Mouse (Mus musculus) neural tube, embryonic 14.5 days (tissue): Measurements from ENCODE around the gene Ccdc173. TPM values are rescaled to one million over a fixed set of nuclear protein-coding genes. Genes with fewer than 3 reads are reported as not detected.

Experiments
- ATAC-seq: fragments of 200-750 bp; cut with Nextera tagmentation; 2 replicates; pipeline ENCODE4 v1.8.0; 2017; ENCODE audit warnings: low read depth, mild to moderate bottlenecking, moderate TSS enrichment, moderate library complexity
- H3K27ac ChIP-seq: fragments of 300-500 bp; sonication (generic); 2 replicates; pipeline ENCODE4 v1.5.1; 2014; ENCODE audit warnings: low read depth, mild to moderate bottlenecking, control low read depth, low read length, moderate library complexity, mixed read lengths
- H3K27me3 ChIP-seq: fragments of 300-500 bp; sonication (generic); 2 replicates; pipeline ENCODE4 v1.6.1; 2014; ENCODE audit warnings: low read length; ENCODE audit not compliant: control insufficient read depth, insufficient read depth
- H3K36me3 ChIP-seq: fragments of 300-500 bp; sonication (generic); 2 replicates; pipeline ENCODE4 v1.6.1; 2014; ENCODE audit warnings: low read length, mixed read lengths; ENCODE audit not compliant: control insufficient read depth, insufficient read depth
- H3K4me1 ChIP-seq: fragments of 300-500 bp; sonication (generic); 2 replicates; pipeline ENCODE4 v1.6.1; 2014; ENCODE audit warnings: low read length; ENCODE audit not compliant: control insufficient read depth, insufficient read depth
- H3K4me2 ChIP-seq: fragments of 300-500 bp; sonication (generic); 2 replicates; pipeline ENCODE4 v1.6.1; 2014; ENCODE audit warnings: mild to moderate bottlenecking, low read depth, low read length, control low read depth
- H3K4me3 ChIP-seq: fragments of 300-500 bp; sonication (generic); 2 replicates; pipeline ENCODE4 v1.5.1; 2014; ENCODE audit warnings: low read depth, low read length, control low read depth, mixed read lengths
- H3K9ac ChIP-seq: fragments of 300-500 bp; sonication (generic); replicated peaks from 2 replicates; pipeline ENCODE4 v1.6.1; 2014; ENCODE audit warnings: low read depth, mild to moderate bottlenecking, control low read depth, low read length, mixed read lengths
- H3K9me3 ChIP-seq: fragments of 300-500 bp; sonication (generic); 2 replicates; pipeline ENCODE4 v1.6.1; 2016; ENCODE audit warnings: low read length; ENCODE audit not compliant: control insufficient read depth
- WGBS: fragments of 180-500 bp; shearing (Covaris S2); extraction: QIAGEN DNeasy Blood & Tissue Kit; methylation state at CpG from one replicate; pipeline ENCODE4 v1.1.7; 2014; 5-methylcytosine and 5-hydroxymethylcytosine counted together
- polyA plus RNA-seq: library from polyadenylated mRNA; unstranded; fragments of >200 nt; fragmentation: Nextera tagmentation; extraction: Ambion mirVana; gene quantifications from 2 replicates; pipeline ENCODE4 v1.2.1, GENCODE M21; 2014

Ccdc173 gene
- polyA plus RNA-seq, 1 experiment from 2014 or later: 3.3 TPM

DNA sequence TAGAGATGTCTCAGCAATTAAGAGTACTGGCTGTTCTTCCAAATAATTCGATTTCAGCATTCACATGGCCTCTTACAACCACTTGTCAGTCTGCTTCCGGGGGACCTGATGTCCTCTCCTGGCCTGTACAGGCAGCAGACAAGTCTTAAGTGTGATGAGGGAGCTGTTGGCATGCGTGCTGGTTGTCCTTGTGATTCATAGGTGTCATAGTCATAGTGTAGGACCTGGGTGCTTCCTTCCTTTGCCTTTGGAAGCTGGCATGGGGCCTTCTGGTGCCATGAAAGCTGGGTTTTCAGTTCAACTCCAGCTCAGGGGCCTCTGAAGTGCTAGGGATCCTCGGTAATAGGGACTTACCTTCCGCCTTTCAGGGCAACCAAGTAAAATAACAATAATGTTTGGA, 75.2 kb downstream of the Ccdc173 start:
- Histone ChIP-seq H3K27me3 (no peaks in the 10 kb centered on the region), H3K4me2 (no peak overlapping the region), H3K9me3 (no peaks in the 10 kb centered on the region), H3K4me1 (peaks cover 4% of the 10 kb centered on the region; the same call in 1 of the 2 replicates), H3K4me3 (no peak overlapping the region), H3K27ac (no peak overlapping the region), H3K36me3 (no peaks in the 10 kb centered on the region), H3K9ac (no peak overlapping the region)
- no peak for ATAC-seq
- WGBS: 83% methylated on average over 5 of the region's 5 CpGs

DNA sequence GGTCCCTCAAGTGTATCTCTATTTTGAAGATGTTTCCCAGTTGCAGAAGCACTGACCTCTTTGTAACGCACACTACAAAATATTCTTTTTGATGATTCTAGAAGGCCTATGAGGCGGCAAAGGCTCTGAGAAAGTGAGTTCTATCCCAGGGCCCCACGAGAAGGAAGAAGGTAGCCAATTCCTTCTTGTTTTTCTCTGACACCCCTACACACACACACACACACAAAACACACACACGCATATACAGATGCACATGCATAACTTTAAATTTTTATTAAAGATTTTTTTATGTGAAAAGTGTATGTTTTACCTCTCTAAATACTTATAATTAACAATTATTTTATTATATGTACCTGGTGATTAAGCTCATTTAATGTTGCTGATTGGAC, 75.8 kb downstream of the Ccdc173 start:
- WGBS: 32% methylated on average over 4 of the region's 4 CpGs
- no peak overlapping the region for H3K9ac ChIP-seq
- ATAC-seq: no peak; the same call in 1 of the 2 replicates

DNA sequence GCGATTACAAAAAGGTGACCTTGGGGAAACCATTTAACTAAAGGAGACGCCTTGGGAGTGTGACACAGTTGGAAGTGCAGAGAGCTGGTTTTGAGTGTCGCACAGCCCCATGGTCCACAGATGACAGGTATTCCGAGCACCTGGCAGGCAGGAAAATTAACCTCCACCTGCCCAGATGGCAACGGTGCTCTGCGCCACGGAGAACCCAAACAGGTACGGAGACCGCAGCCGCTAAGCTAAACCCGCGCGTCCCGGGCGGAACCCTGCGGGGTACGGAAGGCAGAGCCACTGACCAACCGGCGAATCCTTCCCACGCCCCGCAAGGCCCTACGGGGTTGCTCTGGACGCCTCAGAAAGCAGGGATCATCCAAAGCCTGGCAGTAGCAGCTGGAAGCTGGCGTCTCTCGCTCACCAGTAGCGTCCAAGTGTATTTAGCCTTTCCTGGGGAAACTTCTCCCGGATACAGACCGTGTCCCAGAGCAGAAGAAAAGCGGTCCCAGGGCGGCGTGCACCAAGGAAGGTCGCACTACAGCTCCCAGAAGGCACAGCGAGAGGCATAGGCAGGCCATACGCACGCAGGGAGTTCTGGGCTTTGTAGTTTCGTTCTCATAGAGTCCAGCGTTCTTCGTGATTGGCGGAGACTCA, 76.3 kb downstream of the Ccdc173 start, which contains the start of gene Fastkd1:
Gene Fastkd1 (minus strand): TSS at position 536 of the 645 bp plus-strand sequence.
- H3K4me2 ChIP-seq: peak within 1 kb of the TSS; percentile 66
- peak; percentile 99 for ATAC-seq
- H3K9ac ChIP-seq: peak within 1 kb of the TSS; percentile 55
- peak within 1 kb of the TSS; percentile 60 for H3K4me3 ChIP-seq
- no peaks in the 10 kb centered on the region; the same call in 1 of the 2 replicates for H3K36me3 ChIP-seq
- H3K4me1 ChIP-seq: peaks cover 4% of the 10 kb centered on the region; the same call in 1 of the 2 replicates
- no peaks in the 10 kb centered on the region for H3K9me3 ChIP-seq
- 0 out of 2 replicates have a peak within 1 kb of the TSS, but pooled peaks have one; percentile 2 for H3K27ac ChIP-seq
- WGBS: 0% methylated on average over 39 of the region's 39 CpGs
- H3K27me3 ChIP-seq: no peaks in the 10 kb centered on the region

More for the DNA sequence above, 75.8 kb downstream of the Ccdc173 start:
- H3K4me3 ChIP-seq: peak overlapping the region; percentile 60
- no peaks in the 10 kb centered on the region for H3K36me3 ChIP-seq
- H3K27me3 ChIP-seq: no peaks in the 10 kb centered on the region
- peak overlapping the region; percentile 66; the same call in 1 of the 2 replicates for H3K4me2 ChIP-seq
- no peaks in the 10 kb centered on the region for H3K9me3 ChIP-seq
- no peak overlapping the region for H3K27ac ChIP-seq
- peaks cover 4% of the 10 kb centered on the region; the same call in 1 of the 2 replicates for H3K4me1 ChIP-seq

DNA sequence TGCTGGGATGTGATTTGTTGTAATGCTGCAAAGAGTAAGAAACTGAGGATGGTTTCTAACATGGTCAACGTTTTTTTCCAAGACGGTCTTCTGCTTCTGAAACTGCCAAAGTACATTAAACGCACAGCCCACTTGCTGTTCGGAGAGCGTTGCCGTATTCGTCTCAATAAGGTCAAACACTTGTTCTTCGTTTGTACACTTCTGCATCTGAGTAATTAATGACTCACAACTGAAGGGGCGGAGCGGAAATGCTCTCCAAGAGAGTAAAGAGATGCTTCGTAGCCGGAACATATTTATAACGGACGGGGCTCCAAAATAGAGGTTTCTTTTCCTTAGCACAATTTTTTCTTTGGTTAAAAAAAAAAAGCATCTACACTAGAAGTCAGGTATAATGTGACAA, 77.2 kb downstream of the Ccdc173 start:
- Histone ChIP-seq H3K36me3 (no peaks in the 10 kb centered on the region; the same call in 1 of the 2 replicates), H3K4me3 (no peak overlapping the region; the same call in 1 of the 2 replicates), H3K4me2 (no peak overlapping the region), H3K9me3 (no peaks in the 10 kb centered on the region), H3K27me3 (no peaks in the 10 kb centered on the region), H3K4me1 (peaks cover 4% of the 10 kb centered on the region; the same call in 1 of the 2 replicates), H3K9ac (no peak overlapping the region), H3K27ac (no peak overlapping the region)
- 89% methylated on average over 14 of the region's 14 CpGs for WGBS
- ATAC-seq: no peak

Other genes starting within 250 kb of the Ccdc173 start
- gene Lrp2, start 203.5 kb downstream of the Ccdc173 start, polyA plus RNA-seq: 0.90 and 1.8 TPM in 2 replicates
- gene Bbs5, start 142.4 kb downstream of the Ccdc173 start, polyA plus RNA-seq: 31.2 and 31.9 TPM in 2 replicates
- 0.39 and 0.40 TPM in 2 replicates for gene Klhl41, start 119.5 kb downstream of the Ccdc173 start, polyA plus RNA-seq
- 20.5 and 21.3 TPM in 2 replicates for gene Fastkd1, start 76.1 kb downstream of the Ccdc173 start, polyA plus RNA-seq
- 92.3 and 111 TPM in 2 replicates for gene Ppig, start 67.0 kb downstream of the Ccdc173 start, polyA plus RNA-seq
- gene Phospho2, start within 50 bp of the Ccdc173 start, polyA plus RNA-seq: 38.2 and 41.9 TPM in 2 replicates
- gene Klhl23, start 32.4 kb upstream of the Ccdc173 start, polyA plus RNA-seq: 106 and 120 TPM in 2 replicates
- gene Ssb, start 72.0 kb upstream of the Ccdc173 start, polyA plus RNA-seq: 248 and 276 TPM in 2 replicates
- gene Mettl5, start 96.0 kb upstream of the Ccdc173 start, polyA plus RNA-seq: 32.3 and 35.9 TPM in 2 replicates
- 25.5 and 28.7 TPM in 2 replicates for gene Ubr3, start 107.7 kb upstream of the Ccdc173 start, polyA plus RNA-seq
- gene Myo3b, start 249.6 kb upstream of the Ccdc173 start, polyA plus RNA-seq: 0.17 and 0.21 TPM in 2 replicates